Mouse (Mus musculus) frontal cortex, postnatal 10 days (tissue): ENCODE measurements at regions not wholly inside any gene's neighbourhood (a gene's known extent, or its start where the extent isn't known, plus 50 kb on each side); places are given as distances from the start of the nearest gene placed in this dataset.
"Not testable (repeated sequence)": the region's sequence is repeated elsewhere in the genome, so short reads cannot be mapped to it uniquely, and the experiment has no call there.

ENCODE experiments used
- DNase-seq, 2 experiments: peaks; one replicate each; pipeline ENCODE4 v3.0.0; 2022; ENCODE audit warnings: low spot score in 2 of 2, mixed read lengths in 1 of 2

- no peak for DNase-seq
Observed at GRCm38 (mm10) chr4:131416209-131416608, 421.9 kb downstream of the Ptpru start.

DNA sequence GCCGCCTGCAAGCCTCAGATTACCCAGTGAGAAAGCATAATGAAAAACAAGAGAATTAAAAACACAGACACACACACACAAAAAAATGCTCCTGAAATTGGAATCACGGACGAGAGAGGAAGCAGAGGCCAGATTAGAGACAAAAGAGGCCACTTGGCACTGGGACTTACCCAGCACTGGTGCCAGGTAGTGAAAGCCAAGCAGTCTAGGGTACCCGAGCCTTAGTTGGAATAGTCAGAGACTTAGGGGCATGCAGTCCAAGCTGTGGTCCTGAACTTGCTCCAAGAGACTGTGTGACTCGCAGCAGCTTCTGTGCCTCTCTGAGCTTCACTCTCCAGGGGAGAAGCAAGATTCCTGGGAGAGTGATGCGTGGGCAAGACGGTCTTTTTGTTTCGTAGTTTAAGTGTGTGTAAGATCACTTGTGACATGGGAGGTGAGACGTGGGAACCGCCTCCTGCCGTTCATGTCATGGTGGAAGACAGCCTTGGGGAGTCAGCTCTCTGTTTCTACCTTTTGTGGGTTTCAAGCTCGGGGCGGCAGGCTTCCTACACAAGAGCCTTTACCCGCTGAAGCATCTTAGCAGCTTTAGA is 420.8 kb downstream of the Ptpru start:
- DNase-seq = no peak

DNA sequence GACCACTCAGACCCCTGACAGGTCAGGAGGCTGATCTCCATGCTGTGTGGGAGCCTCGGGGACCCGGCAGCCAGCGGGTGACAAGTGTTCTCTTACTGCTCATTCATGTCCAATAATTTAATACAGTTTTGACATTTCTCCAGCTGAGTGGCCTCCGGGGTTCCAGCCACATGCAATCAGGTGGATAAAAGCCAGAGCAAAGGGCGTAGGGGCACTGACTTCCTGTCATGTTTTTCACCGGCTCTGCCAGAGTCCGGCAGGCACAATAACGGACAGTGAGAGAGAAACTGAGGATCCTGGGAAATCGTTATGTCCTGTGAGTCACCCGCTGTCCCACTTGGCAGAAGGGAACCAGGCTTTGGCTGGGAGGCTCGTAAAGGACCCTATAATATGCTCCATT is 412.8 kb downstream of the Ptpru start:
- DNase-seq = no peak

- no peak for DNase-seq
Observed at GRCm38 (mm10) chr4:131427871-131428270, 410.2 kb downstream of the Ptpru start.

DNA sequence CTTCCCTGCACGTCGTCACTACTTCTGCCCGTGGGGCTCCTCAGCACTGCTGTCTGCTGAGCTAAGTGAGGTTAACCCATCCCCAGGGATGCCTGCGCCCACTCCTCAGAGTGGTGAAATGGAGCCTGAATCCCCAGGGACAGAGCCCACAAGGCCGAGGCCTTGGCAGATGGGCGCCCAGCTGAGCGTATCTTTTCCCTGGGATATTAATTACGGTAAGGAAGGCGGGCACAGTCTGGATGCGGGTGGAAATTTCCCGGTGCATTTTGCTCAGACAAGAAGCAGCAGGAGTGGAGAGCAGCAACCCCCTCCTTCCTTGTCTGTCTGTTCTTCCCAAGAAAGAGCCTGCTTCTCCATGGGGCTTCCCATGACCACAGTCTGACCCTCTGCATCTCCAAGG is 408.7 kb downstream of the Ptpru start:
- no peak for DNase-seq

DNA sequence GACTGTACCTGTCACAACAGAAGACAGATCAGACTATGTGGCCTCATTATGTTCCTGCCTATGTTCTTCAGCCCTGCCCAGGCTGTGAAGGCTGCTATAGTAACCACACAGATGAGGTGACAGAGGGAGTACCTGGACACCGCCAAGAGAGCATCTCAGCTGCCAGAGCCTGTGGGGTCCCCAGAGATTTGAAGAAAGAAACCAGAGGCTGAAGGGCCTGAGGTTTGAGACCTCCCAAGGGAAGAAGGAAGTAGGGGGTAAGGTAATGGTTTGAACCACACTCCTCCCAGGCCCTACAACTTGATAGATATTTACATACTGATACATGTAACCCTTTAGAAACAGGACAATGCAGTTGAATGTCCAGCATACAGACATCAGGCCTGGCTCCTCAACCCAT is 407.7 kb downstream of the Ptpru start:
- DNase-seq = no peak

- DNase-seq = peak in 1 of 2 experiments; percentile 73
Observed at GRCm38 (mm10) chr4:131431188-131431587, 406.9 kb downstream of the Ptpru start.

GRCm38 (mm10) chr4:131432591-131433177 is 405.4 kb downstream of the Ptpru start:
- no peak for DNase-seq

- DNase-seq = no peak
Observed at GRCm38 (mm10) chr4:131435222-131435621, 402.9 kb downstream of the Ptpru start.

DNA sequence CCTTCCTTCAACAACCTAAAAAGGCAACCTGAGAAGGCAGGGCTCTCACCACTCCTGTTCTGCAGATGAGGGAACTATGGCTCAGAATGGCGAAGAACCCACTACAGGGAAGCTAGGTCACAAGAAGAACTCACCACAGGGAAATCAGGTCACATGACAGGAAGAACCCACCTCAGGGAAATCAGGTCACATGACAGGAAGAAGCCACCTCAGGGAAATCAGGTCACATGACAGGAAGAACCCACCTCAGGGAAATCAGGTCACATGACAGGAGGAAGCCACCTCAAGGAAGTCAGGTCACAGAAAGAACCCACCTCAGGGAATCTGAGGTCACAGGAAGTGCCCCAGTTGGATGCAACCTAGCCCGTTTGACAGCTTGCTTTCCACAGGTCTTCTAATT is 399.7 kb downstream of the Ptpru start:
- DNase-seq = no peak

- DNase-seq = no peak
Observed at GRCm38 (mm10) chr4:131438883-131439282, 399.2 kb downstream of the Ptpru start.

- DNase-seq = no peak
Observed at GRCm38 (mm10) chr4:131440845-131441244, 397.2 kb downstream of the Ptpru start.

- DNase-seq = no peak
Observed at GRCm38 (mm10) chr4:131443518-131443917, 394.6 kb downstream of the Ptpru start.

- DNase-seq = not testable (repeated sequence)
Observed at GRCm38 (mm10) chr4:131450296-131450695, 387.8 kb downstream of the Ptpru start.

DNA sequence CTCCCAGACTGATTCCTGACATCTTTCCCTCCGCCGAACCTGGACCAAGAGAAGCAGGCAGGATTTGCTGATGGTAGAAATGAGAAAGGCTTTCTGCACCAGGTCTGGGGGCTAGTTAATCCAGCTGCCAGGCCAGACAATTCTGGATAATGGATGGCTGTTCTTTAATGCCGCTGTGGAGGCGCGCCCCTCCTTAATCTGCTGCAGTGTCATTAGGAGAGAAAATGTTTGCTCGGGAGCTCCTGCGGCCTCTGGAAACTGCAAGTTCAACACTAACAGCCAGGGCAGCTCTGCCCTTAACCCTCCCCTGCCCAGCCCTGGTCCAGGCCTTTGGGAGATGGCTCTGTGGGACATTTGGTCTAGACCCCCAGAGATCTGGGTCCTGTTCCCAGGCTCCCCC is 380.5 kb downstream of the Ptpru start:
- DNase-seq = no peak

DNA sequence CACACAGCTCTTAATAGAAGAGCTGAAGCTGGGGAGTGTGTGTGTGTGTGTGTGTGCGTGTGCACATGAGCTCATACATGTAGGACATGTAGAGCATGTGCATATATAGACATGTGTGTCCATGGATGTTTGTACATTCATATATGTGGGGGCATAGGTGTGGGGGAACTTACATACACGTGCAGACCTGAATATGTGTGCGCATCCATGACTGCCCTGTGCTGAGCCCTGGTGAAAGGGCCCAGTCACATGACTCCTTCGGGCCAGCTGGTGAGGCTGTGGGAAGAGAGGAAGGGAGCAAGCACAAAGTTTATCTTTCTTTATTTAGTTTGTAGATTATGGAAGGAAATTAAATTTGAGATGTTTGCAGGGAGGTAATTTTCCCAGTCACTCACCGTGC is 378.3 kb downstream of the Ptpru start:
- DNase-seq = no peak

GRCm38 (mm10) chr4:131461312-131461711 is 376.8 kb downstream of the Ptpru start:
- no peak for DNase-seq

DNA sequence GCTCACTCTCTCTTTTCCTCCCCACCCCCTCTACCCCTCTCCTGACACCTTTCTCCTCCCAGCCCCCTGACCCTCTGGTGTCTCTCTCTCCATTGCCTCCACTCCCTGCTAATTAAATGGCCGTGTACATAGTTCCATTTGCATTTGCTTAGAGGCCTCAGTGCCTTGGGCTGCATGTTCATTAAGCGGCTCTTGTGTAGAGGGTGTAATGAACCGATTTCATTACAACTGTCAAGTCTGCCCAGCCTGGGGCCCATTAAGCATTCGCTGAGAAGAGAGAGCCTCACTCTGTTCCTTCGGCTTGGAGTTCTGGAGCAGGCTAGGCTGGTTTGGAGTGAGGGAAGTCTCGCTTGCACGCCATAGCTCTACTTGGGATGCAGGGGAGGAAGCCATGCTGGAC is 376.4 kb downstream of the Ptpru start:
- no peak for DNase-seq

DNA sequence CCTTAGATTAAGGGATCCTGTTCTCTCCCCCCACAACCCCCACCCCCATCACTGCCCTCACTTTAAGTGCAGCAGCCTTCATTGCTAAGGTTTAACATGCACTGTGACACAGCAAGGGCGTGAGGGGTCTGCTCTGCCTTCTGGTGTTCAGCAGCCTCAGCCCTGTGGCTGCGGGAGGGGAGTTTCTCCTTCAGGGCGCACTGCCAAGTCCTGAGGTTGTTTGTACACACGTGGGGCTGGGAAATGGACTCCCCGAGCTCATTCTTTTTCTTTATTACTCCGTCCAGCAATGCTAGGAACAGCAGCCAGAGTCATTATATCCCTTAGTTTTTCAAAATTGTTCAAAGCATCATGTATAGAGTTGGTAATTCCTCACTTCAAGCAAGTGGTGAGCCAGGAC is 363.1 kb downstream of the Ptpru start:
- DNase-seq = no peak

DNA sequence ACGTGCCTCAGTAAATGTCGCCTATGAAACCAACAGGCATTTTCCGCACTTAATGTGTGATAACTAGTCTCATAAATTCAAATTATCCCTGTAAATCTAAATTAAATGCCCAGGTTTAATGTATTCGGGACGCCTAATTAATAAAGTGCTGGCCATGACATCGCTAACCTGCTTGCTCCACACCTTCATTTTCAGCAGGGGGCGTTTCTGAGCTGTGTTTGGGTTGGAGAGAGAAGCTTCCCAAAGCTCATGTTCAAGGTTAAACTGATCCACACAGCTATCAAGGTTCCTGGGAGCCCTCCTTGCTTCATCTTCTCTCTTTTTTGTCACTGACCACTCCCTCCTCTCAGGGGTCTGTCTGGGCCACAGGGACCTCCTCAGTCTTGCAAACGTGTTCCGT is 359.2 kb downstream of the Ptpru start:
- DNase-seq = no peak

DNA sequence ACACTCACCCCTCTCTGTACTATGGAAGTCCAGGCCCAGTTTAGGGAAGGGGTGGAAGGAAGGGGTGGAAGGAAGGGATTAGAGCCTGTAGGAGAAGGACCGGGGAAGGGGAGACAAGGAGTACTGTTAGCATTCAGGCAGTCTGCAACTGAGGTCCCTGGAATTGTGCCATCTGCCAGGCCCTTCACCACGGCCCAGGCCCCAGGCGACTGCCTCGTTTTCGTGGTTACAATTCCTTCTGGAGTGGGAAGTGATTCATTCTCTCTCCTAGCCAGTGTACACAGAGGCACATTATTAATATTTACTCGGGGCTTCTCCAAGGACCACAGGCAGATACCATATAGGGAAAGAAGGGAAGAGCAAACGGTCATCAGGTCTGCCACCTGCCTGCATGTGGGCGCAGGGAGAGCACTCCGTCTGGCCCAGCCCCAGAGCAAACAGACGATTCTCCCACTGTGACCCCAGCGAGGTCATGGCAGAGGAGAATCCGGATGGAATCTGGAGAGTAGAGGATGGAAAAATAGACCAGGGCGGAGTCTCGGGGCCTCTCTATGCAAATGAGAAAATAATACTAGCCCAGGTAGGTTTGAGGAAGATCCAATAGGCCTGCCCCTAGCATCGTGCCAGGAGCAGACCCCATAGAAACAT is 354.0 kb downstream of the Ptpru start:
- no peak for DNase-seq

DNA sequence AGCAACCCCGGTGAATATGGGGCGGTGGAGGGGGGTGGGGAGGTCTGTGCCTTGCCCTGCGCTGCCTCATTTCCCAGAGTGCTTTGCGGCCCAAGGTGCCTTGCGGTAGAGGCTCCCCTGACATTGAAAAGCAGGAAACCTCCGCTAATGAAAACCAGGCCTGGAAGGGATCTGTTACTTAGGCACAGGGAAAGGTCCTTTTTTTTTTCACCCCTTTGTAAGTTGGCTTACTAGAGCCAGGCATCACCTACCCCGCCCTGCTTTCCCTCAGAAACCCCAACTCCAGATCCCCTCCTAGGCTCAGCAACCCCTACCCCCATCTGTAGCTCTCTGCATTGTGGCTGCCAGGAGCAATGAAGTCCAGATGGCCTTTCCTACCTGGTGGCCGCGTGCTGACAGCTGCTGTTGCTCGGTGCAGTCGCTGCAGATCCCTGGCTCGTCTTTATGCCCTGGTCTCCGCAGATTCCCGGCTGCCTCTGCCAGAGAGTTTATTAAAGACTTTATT is 353.4 kb downstream of the Ptpru start:
- no peak for DNase-seq

- DNase-seq = no peak
Observed at GRCm38 (mm10) chr4:131485126-131485825, 352.8 kb downstream of the Ptpru start.
